Mouse (Mus musculus): ENCODE measurements around the gene 1700034J05Rik. TPM values are rescaled to one million over a fixed set of nuclear protein-coding genes. Genes with fewer than 3 reads are reported as not detected.
A peak's percentile ranks its signal among the peaks of the same experiment; 100 is the strongest.

Gene 1700034J05Rik
- polyA plus RNA-seq, 1 experiment from 2014 or later: not detected

DNA sequence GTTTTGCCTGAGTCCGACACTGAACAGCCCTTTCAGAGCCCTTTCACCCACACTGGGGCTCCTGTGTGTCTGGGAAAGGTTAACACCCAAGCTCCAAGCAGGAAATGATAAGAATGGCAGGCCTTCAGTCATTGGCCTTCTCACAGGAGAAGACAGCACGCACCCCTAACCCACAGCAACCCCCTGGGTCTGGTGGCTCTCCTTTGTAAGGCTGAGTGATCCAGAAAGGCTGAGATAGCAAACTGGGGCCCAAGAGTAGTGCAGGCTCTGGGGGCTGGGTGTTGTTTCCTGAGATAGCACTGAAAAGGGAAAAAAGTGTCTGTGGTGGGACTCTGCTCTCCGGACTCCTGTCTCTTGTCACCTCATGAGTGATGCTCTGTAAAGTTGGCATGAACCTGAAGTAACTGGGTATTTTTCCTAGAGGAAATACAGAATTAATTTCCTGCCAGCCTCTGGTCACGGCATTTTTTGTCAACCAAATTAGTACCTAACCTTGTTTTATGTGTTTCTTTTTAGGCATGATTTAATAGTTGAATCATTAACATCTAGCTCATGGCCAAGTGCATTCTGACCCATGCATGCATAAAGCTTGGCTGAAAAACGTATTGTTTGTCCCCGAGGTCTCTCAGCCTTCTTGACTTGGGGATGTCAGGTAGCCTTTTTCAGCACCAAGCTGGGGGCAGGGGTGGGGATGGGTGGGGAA lies 7.7 kb downstream of the 1700034J05Rik start:
- H3K4me1 ChIP-seq (replicated peaks; ENCODE audit: control insufficient read depth, insufficient read depth): peaks cover 16% of the 10 kb centered on the region
- peak; percentile 36 for DNase-seq (ENCODE audit: low spot score)
- H3K9ac ChIP-seq (ENCODE audit: low read length): no peak overlapping the region
- H3K36me3 ChIP-seq (ENCODE audit: control insufficient read depth, insufficient read depth, low read length): no peaks in the 10 kb centered on the region
- whole genome bisulfite sequencing: 66% methylated on average over 6 of the region's 6 CpGs
- H3K4me2 ChIP-seq (replicated peaks; ENCODE audit: low read depth): no peak overlapping the region
- H3K4me3 ChIP-seq (ENCODE audit: low read depth, low read length): no peak overlapping the region
- H3K9me3 ChIP-seq (ENCODE audit: control insufficient read depth, low read length): no peaks in the 10 kb centered on the region
- peak overlapping the region; percentile 74 for H3K27ac ChIP-seq (replicated peaks)
- H3K27me3 ChIP-seq (ENCODE audit: control insufficient read depth, insufficient read depth, low read length): no peaks in the 10 kb centered on the region
- peak; percentile 73 for ATAC-seq (ENCODE audit: low FRiP score, low TSS enrichment)
- TF ChIP-seq CTCF (IDR thresholded peaks at IDR 0.05; ENCODE audit: low read depth) (no peak), EP300 (optimal IDR thresholded peaks at IDR 0.05) (no peak)

DNA sequence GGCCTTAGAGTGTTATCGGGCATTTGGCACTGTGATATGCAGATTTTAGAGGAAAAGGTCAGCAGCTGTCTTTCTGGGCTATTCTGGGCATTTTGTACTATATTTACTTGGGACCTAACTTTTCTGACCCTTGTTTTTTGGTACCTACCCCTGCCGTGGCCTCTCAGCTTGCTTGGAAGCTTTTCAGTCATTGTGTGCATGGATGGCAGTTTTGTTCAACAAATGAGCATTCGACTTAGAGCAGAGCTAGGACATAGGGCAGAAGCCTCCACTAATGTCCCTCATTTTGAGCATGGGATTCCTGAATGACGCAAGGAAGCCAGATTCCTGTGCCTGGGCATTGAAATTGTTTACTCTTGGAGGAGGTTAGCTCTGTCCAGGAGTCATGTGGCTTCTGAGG lies 9.4 kb downstream of the 1700034J05Rik start:
- DNase-seq (ENCODE audit: low spot score) (no peak), ATAC-seq (ENCODE audit: low FRiP score, low TSS enrichment) (peak; percentile 38; the same call in 1 of the 2 replicates)
- no peaks in the 10 kb centered on the region for H3K27me3 ChIP-seq (ENCODE audit: control insufficient read depth, insufficient read depth, low read length)
- no peaks in the 10 kb centered on the region for H3K9me3 ChIP-seq (ENCODE audit: control insufficient read depth, low read length)
- H3K4me2 ChIP-seq (replicated peaks; ENCODE audit: low read depth): no peak overlapping the region
- H3K4me1 ChIP-seq (replicated peaks; ENCODE audit: control insufficient read depth, insufficient read depth): peaks cover 16% of the 10 kb centered on the region
- no peak overlapping the region for H3K4me3 ChIP-seq (ENCODE audit: low read depth, low read length)
- no peak for TF ChIP-seq EP300 (optimal IDR thresholded peaks at IDR 0.05)
- TF ChIP-seq CTCF (IDR thresholded peaks at IDR 0.05; ENCODE audit: low read depth): no peak
- 31% methylated on average over 4 of the region's 4 CpGs for WGBS
- H3K9ac ChIP-seq (ENCODE audit: low read length): no peak overlapping the region
- peak overlapping the region; percentile 82 for H3K27ac ChIP-seq (replicated peaks)
- no peaks in the 10 kb centered on the region for H3K36me3 ChIP-seq (ENCODE audit: control insufficient read depth, insufficient read depth, low read length)

DNA sequence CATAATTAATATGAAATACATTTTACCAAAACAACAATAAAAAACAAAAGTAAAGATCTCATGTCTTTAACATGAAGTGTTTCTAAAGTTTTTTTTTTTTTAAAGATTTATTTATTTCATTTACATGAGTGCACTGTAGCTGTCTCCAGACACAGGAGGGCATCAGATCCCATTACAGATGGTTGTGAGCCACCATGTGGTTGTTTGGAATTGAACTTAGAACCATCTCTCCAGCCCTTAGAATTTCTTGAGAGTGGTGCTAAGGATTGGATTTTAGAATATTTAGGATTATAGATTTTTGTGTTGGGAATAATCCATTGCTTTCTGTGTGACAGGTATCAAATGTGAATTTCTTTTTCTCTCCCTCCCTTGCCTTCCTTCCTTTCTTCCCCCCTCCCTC lies 10.2 kb downstream of the 1700034J05Rik start:
- ATAC-seq (ENCODE audit: low FRiP score, low TSS enrichment) (no peak), DNase-seq (ENCODE audit: low spot score) (no peak)
- H3K9ac ChIP-seq (ENCODE audit: low read length): no peak overlapping the region
- no peaks in the 10 kb centered on the region for H3K36me3 ChIP-seq (ENCODE audit: control insufficient read depth, insufficient read depth, low read length)
- H3K9me3 ChIP-seq (ENCODE audit: control insufficient read depth, low read length): no peaks in the 10 kb centered on the region
- H3K27me3 ChIP-seq (ENCODE audit: control insufficient read depth, insufficient read depth, low read length): no peaks in the 10 kb centered on the region
- H3K4me3 ChIP-seq (ENCODE audit: low read depth, low read length): no peak overlapping the region
- no peak overlapping the region for H3K4me2 ChIP-seq (replicated peaks; ENCODE audit: low read depth)
- TF ChIP-seq CTCF (IDR thresholded peaks at IDR 0.05; ENCODE audit: low read depth) (peak; percentile 23; the same call in 1 of the 2 replicates), EP300 (optimal IDR thresholded peaks at IDR 0.05) (no peak)
- H3K4me1 ChIP-seq (replicated peaks; ENCODE audit: control insufficient read depth, insufficient read depth): peaks cover 16% of the 10 kb centered on the region
- H3K27ac ChIP-seq (replicated peaks): no peak overlapping the region

DNA sequence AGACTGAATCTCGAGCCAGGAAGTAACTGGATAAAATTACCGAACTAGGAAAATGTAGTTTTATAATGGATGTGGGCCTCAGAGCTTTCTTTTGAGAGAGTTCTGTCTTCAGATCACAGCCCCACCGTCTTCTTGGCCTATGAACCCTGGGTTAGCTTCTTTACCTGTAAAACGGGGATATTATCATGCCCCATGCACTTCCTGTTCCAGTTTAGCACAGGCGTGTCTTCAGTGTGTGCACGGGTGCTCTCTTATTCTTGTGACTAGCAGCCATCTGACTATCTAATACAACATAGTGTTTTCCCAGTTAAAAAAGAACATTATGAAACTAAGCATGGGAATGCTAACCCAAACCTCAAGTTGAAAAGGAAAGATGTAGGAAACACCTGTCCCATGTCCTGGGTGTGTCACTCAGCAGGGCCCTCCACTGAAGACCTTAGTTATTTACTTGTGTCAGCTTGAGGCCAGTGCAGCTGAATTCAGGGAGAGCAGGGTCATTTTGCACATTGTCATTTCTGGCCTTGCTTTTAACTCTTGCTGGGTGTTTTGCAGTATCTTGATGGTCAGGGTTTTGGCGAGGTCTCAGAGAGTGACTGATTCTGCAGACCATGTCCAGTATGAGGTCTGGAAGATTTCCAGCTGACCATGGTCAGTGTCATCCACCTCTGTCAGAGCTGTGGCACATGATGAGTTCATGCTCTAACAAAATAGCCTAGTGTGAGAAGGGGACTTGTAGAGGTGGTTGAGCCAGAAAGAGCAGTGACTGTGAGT lies 12.5 kb downstream of the 1700034J05Rik start:
- no peaks in the 10 kb centered on the region for H3K9me3 ChIP-seq (ENCODE audit: control insufficient read depth, low read length)

DNA sequence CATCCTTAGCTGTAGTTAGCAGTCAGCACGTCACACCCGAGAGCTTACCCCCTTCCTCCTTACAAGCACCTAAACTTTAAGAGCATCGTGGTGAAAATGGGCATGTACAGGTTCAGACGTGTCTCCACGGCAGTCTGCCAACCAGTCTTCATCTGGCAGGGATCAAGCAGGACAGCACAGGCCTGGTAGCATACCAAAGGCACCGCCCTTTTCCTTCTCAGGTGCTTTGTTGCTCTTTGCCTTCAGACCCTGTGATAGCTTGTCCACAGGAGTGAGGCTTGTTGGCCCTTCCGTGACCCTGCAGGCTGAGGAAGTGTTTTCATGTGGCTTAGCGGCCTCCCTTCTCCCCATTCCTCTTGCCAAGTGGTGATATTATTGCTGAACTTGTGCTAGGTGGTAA lies 15.2 kb downstream of the 1700034J05Rik start:
- Histone ChIP-seq H3K4me3 (ENCODE audit: low read depth, low read length) (no peak overlapping the region), H3K9me3 (ENCODE audit: control insufficient read depth, low read length) (no peaks in the 10 kb centered on the region), H3K4me1 (replicated peaks; ENCODE audit: control insufficient read depth, insufficient read depth) (no peaks in the 10 kb centered on the region), H3K27me3 (ENCODE audit: control insufficient read depth, insufficient read depth, low read length) (no peaks in the 10 kb centered on the region), H3K9ac (ENCODE audit: low read length) (no peak overlapping the region), H3K4me2 (replicated peaks; ENCODE audit: low read depth) (no peak overlapping the region), H3K27ac (replicated peaks) (peak overlapping the region; percentile 24), H3K36me3 (ENCODE audit: control insufficient read depth, insufficient read depth, low read length) (no peaks in the 10 kb centered on the region)
- TF ChIP-seq EP300 (optimal IDR thresholded peaks at IDR 0.05): no peak
- TF ChIP-seq CTCF (IDR thresholded peaks at IDR 0.05; ENCODE audit: low read depth): no peak
- DNase-seq (ENCODE audit: low spot score) (peak; percentile 50), ATAC-seq (ENCODE audit: low FRiP score, low TSS enrichment) (peak; percentile 91)
- 58% methylated on average over 8 of the region's 8 CpGs for WGBS

More for the DNA sequence above, 12.5 kb downstream of the 1700034J05Rik start:
- DNase-seq (ENCODE audit: low spot score): no peak
- Histone ChIP-seq H3K4me3 (ENCODE audit: low read depth, low read length) (no peak overlapping the region), H3K27ac (replicated peaks) (peak overlapping the region; percentile 30), H3K9ac (ENCODE audit: low read length) (no peak overlapping the region), H3K36me3 (ENCODE audit: control insufficient read depth, insufficient read depth, low read length) (no peaks in the 10 kb centered on the region), H3K27me3 (ENCODE audit: control insufficient read depth, insufficient read depth, low read length) (no peaks in the 10 kb centered on the region), H3K4me1 (replicated peaks; ENCODE audit: control insufficient read depth, insufficient read depth) (peaks cover 10% of the 10 kb centered on the region), H3K4me2 (replicated peaks; ENCODE audit: low read depth) (no peak overlapping the region)
- TF ChIP-seq CTCF (IDR thresholded peaks at IDR 0.05; ENCODE audit: low read depth): no peak
- WGBS: 58% methylated on average over 7 of the region's 7 CpGs
- ATAC-seq (ENCODE audit: low FRiP score, low TSS enrichment): no peak

DNA sequence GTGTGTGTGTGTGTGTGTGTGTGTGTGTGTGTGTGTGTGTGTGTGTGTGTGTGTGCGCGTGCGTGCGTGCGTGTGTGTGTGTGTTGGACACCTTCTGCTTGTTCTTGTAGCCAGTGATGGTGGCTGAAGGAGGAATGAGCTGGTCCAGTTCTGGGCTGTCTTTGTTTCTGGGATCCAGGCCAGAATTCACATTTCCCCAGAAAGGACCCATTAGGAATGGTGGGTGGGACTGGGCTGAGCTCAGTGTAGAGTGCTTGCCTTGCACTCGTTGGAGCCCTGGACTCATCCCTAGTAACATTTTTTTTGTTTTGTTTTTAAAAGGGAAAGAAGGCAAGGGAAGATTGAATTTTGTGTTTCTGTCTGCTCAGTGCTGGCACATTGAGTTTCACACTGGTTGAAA lies 18.3 kb downstream of the 1700034J05Rik start:
- ATAC-seq (ENCODE audit: low FRiP score, low TSS enrichment): peak; percentile 46; the same call in 1 of the 2 replicates
- Histone ChIP-seq H3K9me3 (ENCODE audit: control insufficient read depth, low read length) (no peaks in the 10 kb centered on the region), H3K9ac (ENCODE audit: low read length) (no peak overlapping the region), H3K36me3 (ENCODE audit: control insufficient read depth, insufficient read depth, low read length) (no peaks in the 10 kb centered on the region), H3K4me3 (ENCODE audit: low read depth, low read length) (no peak overlapping the region), H3K4me2 (replicated peaks; ENCODE audit: low read depth) (no peak overlapping the region), H3K27me3 (ENCODE audit: control insufficient read depth, insufficient read depth, low read length) (no peaks in the 10 kb centered on the region), H3K27ac (replicated peaks) (no peak overlapping the region), H3K4me1 (replicated peaks; ENCODE audit: control insufficient read depth, insufficient read depth) (no peaks in the 10 kb centered on the region)
- no peak for DNase-seq (ENCODE audit: low spot score)
- 72% methylated on average over 6 of the region's 6 CpGs for WGBS
- TF ChIP-seq CTCF (IDR thresholded peaks at IDR 0.05; ENCODE audit: low read depth): no peak
- TF ChIP-seq EP300 (optimal IDR thresholded peaks at IDR 0.05): no peak
